Mouse (Mus musculus) T-cell, adult 2 months (primary cell): Measurements from ENCODE around the gene Fndc4.
A peak's percentile ranks its signal among the peaks of the same experiment; 100 is the strongest.

ENCODE experiments used
- DNase-seq: peaks from one replicate; pipeline ENCODE4 v3.0.0; 2022; ENCODE audit warnings: low spot score

The Fndc4 gene

DNA sequence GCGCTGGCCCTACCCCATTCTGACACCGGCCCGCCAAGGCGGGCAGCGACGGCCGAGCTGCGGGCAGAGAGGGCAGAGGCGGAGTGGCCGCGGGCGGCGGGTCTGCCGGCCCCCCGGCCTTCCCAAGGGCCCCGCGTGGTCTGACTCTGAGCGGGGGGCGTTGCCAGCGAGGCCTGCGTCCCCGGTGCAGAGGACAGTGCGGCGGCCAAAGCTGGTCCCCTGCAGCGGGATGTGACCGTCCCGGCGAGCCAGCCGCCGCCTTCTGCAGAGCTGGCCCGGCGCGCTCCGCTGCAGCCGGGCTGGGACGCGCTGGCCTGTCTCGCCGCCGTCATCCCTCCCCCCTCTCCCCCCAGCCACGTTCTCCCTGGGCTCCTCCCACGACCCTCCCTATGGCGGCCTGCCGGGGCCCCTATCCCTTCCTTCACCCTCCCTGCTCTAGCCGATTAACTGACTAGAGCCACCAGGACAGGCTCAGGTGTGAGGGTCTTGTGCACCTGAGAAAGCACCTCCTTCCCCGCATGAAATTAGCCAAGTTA is at the start of gene Fndc4:
Fndc4 (minus strand) TSS at position 475 of the 536 bp plus-strand sequence.
- DNase-seq = no peak

DNA sequence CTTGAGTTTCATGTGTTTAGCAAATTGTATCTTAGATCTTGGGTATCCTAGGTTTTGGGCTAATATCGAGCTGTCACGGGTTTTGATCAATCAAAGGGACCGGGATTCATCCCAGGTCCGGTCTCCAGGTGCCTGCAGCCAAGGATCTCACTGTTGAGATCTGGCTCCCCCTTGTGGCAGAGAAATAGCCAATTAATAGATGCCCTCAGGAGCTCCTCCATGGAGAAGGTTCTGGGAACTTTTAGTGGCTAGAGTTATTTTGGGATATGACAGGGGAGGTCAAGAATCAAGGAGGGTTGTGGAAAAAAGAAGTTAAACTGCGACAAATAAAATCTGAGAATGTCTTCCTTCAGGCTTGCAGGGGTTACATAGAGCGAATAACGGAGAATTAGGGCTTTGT is 32.4 kb upstream of the Fndc4 start:
- DNase-seq = peak; percentile 39

DNA sequence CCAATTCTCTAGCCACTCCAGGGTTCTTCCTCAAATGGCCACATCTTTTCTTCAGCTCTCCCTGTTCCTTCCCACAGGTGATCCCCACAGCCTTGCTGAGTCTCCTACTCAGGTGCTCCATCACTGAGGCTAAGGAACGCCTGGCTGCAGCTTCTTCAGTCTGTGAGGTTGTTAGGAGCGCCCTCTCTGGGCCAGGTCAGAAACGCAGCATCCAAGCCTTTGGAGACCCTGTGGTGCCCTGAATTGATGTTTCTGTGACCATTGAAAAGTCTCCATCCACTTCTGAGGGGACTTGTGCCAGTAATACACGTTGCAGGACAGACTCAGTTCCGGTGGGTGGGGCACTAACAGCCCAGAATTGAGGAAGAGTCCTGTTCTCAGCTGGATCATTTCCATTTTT is 31.0 kb upstream of the Fndc4 start:
- no peak for DNase-seq

DNA sequence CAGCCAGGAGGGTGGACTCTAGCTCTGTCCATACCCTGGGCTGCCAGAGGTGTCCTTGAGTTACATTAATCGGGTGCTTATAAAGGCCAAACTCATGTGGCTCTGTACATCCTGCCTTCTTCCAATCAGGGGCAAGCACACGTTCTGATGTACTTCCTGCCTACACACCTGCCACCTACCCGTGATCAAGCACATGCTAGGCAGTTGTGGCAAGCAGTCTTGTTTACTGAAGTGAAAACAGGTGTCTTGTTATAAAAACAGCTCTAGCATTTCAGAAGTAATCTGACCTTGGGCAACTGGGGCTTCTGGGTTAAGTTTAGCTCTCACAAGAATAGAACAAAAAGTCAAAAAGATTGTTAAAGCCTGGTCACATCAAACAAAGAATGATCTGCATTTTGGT is 28.2 kb upstream of the Fndc4 start:
- DNase-seq = no peak

DNA sequence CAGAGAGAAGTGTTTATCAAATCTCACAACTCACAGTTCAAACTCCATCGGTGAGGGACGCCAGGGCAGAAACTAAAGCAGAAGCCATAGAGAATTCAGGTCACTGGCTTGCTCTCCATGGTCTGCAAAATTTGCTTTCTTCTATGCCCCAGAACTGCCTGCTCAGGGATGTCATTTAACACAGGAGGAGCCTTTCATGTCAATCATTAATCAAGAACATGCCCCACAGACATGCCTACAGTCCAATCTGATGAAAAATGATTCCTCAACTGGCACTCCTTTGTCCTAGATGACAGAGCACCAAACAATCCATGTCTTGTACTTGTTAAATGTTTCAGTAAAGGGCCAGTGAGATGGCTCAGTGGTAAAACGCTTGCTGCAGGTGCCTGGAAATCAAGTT is 26.9 kb upstream of the Fndc4 start:
- no peak for DNase-seq

DNA sequence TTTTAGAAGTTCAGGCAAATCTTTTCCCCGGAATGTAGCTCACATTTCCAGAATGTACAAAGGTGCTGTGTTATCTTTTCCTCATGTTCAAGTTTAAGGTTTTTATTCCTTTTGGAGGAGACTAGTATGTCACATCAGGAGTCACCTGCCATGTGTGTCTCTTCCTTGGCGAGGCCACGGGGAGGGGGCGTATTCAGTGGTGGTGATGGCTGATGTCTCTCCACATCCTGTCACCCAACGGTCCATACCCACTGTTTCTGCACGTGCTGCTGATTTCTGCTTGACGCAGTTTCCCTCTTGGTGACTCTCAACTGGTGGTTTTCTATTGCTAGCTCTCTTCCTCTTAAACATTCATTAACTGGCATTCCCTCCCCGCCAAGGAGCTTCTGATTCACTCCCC is 16.9 kb upstream of the Fndc4 start:
- no peak for DNase-seq

DNA sequence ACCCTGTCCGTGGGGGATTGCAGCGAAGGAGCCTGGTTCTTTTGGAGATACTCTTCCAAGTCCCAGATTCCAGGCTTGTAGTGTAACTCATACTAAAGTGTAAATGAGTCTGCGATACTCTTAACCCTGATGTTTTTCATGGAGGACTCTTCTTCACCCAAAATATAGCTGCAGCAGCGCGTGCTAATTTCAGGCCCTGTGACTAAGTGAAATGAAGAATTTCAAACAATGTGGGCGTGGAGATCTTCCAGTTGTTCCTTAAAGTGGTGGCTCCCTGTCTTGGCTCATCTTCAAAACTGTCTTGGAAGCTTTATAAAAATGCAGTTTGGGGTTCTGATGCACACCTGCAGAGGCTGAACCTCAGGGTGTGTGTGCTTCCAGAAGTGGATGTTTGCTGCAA is 7.2 kb upstream of the Fndc4 start:
- no peak for DNase-seq

DNA sequence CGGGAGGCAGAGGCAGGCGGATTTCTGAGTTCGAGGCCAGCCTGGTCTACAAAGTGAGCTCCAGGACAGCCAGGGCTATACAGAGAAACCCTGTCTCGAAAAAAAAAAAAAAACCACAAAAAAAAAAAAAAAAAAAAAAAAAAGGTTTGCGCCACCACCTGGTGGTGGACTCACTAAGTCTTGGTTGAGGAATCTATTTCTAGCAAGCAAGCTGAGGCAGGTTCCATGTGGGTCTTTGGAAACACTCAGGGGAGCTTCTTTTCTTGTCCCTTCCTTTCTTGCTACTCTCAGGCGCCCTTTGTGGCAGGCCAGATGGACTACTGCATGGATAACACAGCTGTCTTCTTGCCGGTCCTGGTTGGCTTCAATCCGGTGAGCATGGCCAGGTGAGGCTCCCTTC is 6.0 kb upstream of the Fndc4 start:
- DNase-seq = no peak

DNA sequence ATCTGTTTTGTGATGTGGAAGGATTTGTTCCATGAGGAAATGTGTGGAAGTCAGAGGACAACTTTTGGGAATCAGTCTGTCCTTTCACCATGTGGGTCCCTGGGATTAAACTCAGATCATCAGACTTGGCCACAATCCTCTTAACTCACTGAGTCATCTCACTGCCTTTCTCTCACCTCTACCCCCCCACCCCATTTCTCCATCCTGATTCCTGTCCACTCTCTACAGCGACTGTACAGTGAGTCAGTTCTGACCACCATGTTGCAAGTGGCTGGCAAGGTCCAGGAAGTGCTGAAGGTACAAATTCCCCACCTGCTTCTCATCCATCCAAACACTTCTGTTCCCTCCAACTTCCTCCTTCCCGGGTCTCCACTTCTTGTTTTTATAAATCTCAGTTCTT is 2.6 kb upstream of the Fndc4 start:
- DNase-seq = no peak

DNA sequence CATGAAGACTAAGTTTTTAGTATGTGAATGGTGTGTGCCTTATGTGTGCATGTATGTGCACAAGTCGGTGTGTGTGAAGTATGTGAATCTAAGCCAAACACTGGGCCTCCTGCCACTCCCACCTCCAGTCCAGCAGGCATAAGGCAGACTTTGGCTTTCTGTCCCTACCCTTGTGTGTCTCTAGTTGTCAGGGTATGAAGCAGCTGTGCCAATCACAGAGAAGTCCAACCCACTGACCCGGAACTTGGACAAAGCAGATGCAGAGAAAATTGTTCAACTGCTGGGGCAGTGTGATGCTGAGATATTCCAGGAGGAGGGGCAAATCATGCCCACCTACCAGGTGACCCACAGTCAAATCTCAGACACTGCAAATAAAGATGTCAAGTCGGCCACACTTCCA is 2.1 kb upstream of the Fndc4 start:
- DNase-seq = no peak

DNA sequence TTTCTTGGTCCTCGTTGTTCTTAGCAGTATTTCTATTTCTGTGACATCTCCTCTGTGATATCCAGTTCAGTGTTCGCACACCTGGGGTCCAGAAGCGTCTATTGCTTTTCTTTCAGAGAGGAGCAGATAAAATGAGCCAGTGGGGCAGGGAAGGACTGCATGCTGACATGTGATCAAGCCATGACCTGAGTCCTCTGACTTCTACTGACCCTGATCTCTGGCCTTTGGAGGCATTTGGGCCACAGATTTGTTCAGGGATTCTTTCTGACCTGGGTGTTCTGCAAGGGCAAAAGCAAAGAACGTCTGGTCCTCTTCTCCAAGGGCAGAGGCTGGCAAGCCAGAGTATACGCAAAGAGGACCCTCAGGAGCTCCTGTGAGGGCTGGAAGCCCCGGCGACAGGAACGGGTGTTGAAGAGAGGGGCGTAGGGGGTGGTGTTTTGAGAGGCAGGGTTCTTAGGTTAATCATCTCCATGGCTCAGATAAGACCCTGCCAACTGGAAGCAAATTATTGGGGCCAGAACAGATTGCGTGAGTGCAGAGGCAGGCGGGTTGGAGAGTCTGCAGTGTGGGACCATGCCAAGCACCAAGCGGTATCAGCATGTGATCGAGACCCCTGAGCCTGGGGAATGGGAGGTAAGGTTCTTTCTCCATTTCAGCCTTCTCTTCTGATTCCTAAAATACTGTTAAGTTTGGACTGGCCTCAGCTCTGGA is 1.3 kb upstream of the Fndc4 start, which contains the start of gene Gckr:
Gckr (plus strand) TSS at position 397 of the 711 bp plus-strand sequence.
- DNase-seq = no peak

DNA sequence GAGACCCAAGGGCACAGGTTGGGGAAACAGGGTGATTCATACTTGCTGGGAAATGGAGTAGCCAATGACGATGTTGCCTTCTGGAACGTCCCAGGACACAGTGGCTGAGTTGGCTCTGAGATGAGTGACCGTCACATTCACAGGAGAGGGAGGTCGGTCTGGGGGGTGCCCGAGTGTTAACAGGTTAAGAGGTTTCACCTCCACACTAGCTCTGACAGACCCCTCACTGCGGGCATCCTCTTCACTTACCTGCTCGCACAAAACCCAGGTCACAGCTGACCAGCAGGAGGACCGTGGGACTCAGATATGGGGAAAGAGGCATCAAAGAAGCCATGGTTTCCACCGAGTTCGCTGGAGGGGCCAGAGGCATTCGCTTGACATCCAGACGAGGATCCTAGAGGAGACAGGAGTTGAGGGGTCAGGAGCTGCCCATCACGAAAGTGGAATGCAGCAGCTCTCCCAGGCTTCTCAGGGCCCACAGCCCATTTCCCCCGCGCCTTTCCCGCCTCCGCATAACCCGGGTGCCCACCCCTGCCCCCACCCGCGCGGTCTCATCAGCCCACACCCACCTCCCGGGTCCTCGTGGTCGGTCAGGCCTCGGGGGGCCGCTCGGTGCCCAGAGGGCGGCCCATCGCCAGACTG is 795 bp downstream of the Fndc4 start:
- no peak for DNase-seq

DNA sequence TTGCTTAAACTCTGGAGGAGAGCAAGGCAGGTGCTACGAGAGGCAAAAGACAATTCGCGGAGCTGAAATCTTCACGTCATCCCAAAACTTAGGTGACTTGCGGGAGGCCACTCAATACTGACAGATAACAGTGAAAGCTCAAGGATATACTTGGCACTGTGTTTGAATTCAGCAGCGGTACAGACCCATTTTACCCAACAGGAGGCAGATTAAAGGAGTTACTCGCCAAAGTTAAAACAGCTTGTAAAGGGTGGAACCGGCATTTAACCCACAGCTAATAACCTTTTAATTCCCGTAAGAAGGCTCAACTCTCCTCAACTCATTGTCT is 4.6 kb downstream of the Fndc4 start:
- no peak for DNase-seq

DNA sequence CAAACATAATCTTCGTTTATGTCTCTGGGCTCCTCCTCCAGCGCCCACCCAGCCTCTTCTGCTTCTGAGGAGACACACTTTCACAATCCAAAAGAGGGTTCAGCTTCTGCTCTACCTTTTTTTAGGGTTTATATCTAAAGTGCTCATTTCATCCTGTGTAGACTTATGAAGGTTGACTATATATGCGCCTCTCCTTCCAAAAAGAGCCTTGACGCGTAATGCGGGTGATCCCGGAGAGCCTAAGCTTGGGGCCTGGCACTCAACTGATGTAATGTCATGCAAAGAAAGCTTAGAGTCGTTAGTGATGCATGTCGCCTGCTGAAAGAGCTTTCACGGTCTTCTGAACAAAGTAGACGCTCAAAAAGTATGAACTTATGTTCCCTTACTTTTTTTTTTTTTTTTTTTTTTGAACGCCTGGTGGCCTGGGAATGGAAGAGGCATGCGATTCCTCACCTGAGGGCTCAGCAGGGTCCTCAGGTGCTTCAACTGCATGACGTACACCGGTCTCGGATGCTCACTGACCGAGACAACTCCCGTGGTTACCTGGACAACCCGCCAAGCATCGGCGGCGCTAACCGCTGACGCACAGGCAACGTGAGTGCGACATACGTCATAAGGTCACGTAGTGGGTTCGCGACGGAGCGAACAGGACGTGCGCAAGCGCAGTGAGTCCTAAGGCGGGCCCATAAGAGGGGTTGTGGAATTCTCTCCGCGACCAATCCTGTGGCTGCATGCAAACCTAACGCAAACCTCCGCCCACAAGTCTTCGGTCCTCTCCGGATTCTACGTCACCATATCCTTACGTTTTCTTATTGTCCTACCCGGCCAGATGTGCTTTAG is 5.1 kb downstream of the Fndc4 start, which contains the start of gene Ift172:
Ift172 (minus strand) TSS at position 596 of the 840 bp plus-strand sequence.
- peak; percentile 97 for DNase-seq

DNA sequence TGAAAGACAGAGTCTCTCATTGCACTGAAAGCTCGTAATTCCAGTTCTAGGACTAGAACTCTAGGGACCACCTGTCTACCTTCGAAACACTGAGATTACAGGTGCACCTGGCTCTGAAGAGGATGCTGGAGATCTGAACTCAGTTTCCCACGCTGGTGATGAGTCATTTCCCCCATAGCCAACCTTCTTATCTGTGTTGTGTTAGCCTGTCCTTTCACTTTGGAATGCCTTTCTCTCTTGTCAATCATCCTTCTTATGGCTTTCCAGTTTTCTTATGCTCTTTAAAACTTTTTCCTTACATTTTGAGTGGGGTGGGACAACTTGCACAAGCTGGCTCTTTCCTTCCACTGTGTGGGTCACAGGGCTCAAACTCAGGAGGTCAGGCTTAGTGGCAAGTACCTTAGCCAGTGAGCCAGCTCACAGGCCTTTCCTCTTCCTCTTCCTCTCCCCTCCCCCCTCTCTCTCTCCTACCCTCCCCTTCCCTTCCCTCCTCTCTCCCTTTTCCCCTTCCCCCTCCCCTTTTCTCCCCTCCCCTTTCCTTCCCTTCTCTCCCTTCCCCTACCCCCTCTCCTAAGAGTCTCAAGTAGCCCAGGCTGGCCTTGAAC is 6.2 kb downstream of the Fndc4 start:
- DNase-seq = no peak

DNA sequence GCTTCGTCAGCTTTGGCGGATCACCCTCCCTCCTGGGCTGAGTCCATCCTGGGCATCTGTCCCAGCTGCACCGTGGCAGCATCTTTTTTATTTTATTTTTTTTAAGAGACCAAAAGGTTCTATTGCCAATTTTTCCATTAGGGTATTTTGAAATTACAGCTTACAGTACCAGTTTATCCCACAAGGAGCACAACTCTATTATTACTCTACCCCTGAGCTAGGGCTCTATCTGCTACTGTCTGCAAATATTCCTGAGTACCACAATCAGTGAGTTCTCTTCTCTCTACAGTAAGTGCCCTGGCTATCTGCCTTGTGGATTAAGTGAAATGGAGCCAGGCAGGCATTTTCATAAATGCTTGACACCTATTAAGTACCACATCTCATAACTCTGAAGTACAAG is 7.2 kb downstream of the Fndc4 start:
- no peak for DNase-seq

DNA sequence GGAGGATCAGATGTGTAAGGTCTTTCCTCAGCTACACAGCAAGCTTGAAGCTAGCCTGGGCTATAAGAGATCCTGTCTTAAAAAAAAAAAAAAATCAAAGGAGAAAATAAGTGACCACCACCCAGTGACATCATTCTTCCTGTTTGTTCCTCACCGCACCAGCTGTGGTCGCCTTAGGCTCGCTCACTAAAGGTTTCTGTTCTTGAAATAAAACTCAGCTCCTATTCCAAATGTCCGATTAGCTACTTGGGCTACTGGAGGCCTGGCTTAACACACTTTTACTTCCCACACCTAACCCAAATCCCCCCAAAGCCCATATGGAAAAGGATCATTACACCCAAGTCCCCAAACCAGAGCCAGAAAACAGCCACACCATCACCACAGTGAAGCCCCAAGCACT is 7.7 kb downstream of the Fndc4 start:
- DNase-seq = no peak

DNA sequence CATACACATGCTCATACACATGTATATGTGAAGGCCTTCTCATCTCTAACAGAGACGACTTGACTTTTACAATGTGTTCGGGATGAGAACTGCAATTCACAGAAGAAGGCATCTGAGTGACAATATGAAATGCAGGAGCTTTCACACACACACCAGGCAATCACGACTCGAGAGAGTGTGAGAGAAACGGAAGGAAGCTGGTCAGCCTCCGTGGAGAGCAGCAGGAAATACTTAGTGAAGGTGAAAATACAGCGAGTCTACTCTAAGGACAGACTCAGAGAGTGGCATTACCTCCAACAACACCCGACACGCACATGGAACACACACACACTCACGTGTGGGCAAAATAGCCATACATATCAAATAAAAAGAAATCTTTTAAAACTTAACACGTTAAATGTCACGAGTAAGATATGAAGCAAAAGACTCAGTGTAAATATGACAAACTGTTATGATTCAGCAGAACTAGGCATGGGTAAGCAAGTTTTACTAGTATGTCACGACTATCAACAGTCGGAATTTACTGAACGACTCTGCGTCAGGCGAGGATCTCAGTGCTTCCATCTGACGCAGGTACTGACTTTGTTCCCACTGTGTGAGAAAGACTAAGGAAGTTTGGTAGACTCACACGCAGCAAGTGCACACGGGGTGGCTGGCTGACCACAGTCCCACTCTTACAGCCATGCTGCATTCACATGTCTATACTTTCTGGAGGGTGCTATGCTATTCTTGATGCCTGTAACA is 16.5 kb downstream of the Fndc4 start:
- DNase-seq = peak; percentile 40

DNA sequence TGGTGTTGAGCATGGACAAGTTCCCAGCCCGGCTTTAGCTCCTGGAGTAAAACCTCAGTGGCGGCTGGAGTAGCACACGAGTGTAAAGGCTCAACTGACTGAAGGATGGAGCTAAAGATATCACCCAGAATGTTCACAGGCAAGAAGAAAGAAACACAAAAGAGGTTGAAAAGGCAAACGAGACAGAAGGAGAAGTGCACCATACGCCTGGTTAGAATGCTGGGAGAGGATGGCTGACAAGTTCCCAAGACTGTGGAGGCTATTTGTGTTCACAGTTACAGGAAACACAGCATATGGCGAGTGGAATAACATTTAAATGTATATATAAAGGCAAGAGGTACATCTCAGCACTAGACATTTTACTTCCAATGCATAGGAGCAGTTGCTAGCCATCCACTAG is 22.9 kb downstream of the Fndc4 start:
- no peak for DNase-seq

DNA sequence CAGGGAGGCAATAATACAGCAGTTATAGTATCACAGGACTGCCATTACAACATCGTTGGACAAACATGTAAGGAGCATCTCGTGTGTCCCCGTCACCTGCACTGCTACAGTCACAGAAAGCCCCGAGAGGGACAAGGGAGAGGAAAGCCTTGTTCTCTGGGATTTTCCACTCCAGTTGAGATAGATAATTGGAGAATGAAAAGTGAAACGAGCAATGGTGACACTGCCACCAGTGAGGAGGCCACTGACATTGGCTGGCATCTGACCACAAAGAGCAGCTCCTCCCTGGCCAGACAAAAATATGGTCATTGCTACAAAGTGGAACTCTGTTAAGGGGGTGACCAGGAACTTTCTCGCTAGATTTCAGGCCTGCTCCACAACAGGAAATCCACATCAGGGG is 28.2 kb downstream of the Fndc4 start:
- DNase-seq = no peak

DNA sequence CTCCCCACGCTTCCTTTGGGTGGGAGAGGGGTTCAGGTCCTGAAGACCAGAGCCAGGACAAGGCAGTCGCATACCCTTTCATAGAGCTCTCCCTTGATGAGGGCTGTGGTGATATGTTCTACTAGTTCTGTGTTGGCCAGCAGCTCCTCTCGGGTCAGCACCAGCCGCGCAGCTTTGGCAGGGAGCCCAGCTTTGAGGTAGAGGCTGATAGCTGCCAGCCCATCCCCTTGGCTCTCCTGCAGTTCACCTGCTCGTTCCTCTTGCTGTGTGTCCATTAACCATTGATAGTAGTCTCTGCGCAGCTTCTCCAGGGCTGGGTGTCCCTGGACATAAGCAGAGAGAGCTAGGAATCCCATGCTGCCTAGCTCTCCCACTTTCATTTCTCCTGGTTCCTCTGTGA is 29.8 kb downstream of the Fndc4 start:
- no peak for DNase-seq

DNA sequence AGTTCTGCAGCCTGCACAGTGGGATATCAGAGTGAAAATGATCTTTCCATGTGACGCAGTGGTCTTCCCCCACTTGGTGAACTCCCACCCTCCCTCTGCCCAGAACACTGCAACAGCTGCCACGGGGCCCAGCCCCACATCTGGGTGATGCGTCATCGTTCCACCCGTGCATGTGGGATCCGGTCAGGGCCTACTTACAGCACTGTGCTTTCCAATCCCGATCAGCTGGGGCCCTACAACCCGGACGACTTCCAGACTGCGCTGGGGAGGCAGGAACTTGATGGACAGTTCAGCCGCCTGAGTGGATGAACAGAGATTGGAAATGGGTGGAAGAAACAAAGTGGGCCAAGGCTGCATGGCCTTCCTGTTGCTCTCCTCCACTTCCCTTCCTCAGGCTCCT is 38.3 kb downstream of the Fndc4 start:
- DNase-seq = no peak
